Mouse (Mus musculus) urinary bladder, postnatal 4 days (tissue): Measurements from ENCODE around the gene Cachd1.

Experiments used
- DNase-seq, 2 experiments: peaks; one replicate each; pipeline ENCODE4 v3.0.0; 2021 to 2022; ENCODE audit warnings: low spot score in 2 of 2

Gene Cachd1

DNA sequence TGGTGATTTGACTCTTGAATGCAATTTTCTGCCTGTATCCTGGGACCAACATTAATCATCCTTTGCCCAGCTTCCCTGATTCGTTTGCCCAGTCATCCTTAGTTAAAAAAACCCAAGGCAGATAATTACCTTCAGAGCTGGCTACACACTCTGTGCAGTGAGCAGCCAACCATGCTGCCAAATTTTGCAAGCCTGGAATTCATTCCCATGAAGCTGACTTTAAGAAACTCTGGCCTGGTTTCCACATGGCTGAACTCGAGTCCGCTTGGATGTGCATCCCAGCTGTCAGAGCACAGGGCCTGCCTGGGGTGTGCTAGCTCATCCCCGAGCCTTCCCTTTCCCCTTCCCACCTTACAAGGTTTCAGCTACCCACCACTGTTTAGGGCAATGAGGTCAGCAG is 214.5 kb downstream of the Cachd1 start:
- DNase-seq: no peak

DNA sequence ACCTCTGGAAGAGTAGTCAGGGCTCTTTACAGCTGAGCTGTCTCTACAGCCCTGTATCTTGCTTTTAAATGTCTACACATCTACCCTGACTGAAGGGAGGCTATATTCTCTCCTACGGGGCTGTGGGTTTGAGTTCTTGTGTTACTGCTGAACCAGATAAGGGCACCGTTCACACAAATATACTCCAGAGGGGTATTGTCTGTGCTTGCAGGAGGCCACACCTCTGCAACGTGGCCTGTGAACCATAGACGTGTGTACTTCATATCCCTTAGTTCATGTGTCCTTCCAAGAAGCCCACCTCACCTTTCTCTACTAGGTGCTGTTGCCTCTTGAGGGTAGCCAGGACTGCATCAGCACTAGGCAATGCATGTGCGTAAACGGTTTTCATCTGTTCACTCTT is 215.6 kb downstream of the Cachd1 start:
- no peak for DNase-seq

DNA sequence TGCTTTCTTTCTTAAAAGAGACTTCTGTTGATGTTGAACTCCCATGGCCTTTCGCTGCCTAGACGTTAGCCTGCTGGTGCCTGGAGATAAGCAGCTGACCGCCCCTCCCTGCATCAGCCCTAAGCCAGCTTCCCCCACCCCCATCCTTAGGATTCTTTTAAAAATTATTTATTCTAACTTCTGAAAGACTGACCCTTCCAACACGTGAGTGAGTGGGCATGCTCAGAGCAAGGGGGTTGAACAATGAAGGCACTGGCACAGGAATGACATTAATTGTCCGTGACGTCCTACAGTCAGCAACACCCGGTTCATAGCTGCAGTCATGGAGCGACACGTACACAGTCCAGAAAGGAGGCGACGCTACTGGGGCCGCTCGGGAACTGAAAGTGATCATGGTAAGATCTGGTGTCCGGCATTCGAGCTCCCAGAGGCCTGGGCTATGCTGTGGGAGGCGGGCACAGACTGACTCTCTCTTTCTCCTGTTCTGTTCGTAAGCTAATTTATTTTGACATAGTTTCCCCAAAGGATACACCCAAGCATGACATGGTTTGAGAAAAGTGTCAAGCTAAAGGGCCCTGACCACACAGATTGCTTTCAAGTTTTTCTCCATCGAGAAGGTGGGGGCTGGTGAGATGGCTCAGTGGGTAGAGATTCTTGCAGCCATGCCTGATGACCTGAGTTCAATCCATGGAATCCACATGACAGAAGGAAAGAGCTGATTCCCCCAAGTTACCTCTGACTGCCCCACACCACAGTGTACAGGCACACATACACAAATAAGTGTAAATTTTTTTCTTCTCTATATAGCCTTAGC is 218.2 kb downstream of the Cachd1 start:
- DNase-seq: no peak

DNA sequence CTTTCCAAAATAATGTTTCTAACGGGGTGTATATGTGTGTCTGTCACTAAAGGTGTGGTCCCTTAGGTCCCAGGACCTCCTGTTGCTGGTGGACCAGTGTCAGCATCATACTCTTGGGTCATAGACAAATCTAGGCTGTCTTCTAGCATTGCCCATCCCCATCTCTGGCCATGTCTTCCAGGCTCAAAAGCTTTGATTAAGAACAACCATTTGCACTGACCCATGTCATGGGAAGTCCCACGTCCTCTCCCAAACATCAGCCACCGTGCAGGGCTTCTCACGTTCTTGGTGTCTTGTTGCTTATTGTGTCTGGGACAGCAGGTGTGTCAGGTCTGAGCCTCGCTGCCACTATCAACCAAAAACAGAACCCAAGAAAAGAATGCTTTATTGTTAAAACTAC is 219.1 kb downstream of the Cachd1 start:
- no peak for DNase-seq

DNA sequence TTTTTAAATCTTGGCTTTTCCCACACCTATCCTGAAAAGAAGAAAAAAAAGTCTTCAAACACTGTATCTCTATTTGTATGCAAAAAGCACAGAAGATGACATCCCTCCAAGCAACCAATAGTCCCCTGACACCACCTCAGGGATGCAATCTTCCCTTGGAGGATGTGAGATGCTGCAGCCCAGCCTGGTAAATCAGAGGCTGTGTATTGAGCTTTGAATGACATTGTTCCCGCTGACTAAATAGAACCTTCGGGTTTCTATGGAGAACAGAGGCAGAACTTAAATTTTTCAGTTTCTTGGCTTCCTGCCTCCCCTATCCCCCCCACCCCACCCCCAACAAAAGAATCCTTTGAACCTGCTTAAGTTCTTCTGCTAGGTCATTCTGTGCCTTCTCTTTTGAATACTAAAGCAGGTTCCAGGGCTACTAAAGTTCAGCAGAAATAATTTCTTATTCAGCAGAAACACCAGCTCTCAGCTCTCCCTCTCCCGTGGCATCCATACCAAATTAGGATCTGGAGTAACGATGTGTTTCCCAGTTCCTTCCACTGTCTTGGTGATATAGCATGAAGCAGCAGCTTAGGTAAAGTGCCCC is 219.7 kb downstream of the Cachd1 start:
- DNase-seq: no peak

DNA sequence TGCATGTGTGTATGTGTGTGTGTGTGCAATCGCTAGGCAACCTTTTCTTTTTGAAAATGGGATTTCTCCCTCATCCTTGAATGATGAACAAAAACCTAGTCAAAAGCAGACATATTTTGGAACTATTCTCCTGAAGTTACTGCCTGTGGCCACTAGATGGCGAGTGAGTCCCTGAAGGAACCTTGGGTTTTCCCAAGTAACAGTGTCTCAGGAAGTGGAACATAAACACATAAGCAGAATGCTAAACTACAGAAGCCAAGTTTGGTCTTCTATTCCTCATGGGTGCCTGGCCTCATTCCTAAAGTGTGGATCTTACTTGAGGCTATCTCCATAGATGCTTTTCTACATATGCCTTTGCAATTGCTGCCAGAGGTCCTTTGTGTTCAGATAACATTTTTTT is 221.7 kb downstream of the Cachd1 start:
- peak in 1 of 2 experiments; percentile 35 for DNase-seq

DNA sequence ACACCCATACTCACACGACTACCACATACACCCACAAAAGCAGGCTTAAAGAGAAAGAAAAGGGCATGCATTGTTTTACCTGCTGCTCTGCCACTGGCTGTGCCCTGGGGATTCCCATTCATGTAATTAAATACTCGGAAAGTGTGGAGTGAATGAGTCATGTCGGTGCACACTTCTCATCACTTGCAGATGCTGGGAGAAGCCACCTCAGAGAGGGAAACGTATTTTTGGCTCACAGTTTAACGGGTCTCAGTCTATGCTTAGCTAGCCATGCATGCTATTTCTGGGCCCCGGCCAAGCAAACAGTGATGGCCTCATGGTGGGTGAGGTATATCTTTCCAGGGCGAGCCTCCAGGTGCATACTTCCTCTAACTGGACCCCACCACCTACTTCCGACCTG is 222.4 kb downstream of the Cachd1 start:
- DNase-seq: no peak

DNA sequence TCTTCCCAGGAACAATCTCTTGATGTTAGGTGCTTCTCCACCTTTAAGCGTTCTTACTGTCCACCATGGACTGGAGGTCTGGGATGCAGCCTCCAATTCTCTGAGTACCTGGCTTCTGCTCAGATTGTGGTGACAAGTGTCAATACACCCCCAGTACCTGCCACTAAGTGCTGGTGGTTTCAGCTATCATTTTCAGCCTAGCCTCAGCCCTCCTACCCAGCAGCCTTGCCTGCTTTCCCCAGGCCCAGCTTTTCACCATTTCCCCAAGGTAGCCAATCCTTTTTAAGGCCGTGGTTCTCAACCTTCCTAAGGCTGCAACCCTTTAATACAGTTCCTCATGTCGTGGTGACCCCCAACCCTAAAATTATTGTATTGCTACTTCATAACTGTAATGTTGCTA is 224.1 kb downstream of the Cachd1 start:
- no peak for DNase-seq

DNA sequence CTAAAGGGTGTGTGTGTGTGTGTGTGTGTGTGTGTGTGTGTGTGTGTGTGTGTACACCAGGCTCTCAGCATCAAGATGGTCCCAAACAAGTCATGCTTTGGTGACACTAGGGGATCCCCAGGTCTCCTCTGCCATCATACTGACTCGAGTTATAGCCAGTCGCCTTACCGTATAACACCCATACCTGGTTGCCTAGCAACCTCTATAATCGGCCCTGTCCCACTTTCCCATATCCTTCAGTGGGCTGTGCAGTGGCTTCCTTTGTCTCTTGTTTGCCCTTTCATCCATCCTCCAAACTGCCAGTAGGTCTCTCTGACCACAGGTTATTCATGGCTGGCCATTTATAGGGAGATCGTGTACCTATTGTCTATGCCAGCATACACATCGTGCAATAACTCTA is 224.6 kb downstream of the Cachd1 start:
- DNase-seq: no peak

DNA sequence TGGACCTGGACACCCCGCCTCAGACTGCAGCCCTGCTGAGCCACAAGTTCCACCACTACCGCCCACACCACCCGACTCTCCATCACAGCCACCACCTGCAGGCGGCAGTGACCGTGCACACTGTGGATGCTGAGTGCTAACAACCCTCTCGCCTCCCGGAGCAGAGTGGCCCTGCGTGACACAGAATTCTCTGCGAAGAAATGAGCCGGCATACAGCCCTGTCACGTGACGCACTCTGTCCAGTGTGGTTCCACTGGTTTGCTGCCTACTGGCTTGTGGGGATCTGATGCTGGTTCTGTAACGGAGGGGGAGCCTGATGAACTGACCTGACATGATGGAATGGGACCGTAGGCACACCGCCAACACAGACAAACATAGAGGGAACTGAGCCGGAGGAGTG is 226.5 kb downstream of the Cachd1 start:
- no peak for DNase-seq

DNA sequence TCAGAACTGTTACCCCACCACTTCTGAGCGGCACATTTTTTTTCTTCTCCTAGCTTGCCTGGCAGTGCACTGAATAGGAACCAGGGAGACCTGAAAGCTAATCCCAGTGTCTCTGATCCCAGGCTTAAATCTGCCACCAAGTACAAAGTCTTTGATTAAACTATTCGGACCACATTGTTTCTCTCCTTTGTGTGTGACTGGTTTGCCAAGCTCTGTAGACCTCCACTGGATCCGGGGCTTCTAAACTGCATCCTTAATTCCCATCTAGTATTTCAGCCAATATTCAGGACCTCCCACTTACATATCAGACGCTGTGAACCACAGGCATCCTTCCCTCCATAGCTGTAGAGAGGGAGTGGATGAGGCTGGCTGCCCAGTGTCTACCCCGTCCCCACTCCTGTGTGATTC is 231.9 kb downstream of the Cachd1 start:
- no peak for DNase-seq

DNA sequence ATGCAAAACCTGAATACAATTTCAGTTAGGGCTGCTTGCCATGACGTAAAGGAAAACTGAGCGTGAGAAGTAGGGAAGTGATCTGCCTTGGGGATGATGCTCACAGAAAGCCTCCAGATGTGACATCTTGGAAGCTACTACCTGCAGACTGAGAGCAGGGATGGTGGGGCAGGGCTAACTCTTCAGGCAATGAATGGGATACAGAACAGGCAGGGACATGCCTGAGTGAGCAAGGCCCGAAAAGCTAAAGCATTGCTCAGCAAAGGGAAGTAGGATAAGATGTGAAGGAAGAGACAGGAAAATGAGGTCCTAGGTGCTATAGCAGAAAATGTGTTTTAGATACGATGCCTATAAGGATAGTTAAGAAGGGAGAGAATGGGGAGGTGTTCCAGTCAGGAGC is 232.6 kb downstream of the Cachd1 start:
- DNase-seq: no peak

DNA sequence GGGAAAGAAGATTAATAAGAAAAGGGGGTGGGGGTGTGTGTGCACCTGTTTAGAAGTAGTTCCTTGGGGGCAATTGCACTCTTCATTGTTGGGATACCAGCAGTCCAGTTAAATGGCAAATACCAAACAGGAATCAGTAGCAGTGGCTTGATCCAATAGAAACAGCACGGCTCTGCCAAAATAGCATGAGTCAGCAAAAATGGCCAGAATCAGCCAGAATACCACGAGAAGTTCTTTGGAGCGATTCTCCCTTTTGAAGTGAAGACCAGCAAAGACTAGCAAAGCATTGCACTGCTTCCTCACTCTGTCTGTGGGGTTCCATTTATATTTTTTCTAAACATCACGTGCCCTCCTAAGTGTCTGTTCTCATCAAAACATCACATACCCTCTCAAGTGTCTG is 241.3 kb downstream of the Cachd1 start:
- DNase-seq: no peak

DNA sequence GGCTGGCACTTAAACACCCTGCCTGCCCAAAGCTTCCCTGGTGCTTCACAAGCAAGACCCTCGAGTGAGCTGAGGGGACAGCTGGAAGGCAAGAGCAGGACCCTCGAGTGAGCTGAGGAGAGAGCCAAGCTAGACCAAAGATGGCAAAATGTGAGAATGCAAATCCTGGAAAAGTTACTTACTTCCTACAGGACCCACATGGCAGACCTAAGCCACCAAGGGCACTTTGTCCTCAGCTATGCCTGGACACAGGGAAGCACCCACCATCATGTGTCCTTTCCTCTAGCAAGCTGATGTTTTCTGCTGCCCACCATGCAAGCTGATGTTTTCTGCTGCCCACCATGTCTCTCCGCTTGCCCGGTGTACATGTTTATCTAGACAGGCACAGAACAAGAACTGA is 244.1 kb downstream of the Cachd1 start, which contains the start of gene Gm10577:
TSS of gene Gm10577 (minus strand) at position 101 of the 400 bp plus-strand sequence.
- DNase-seq: no peak

DNA sequence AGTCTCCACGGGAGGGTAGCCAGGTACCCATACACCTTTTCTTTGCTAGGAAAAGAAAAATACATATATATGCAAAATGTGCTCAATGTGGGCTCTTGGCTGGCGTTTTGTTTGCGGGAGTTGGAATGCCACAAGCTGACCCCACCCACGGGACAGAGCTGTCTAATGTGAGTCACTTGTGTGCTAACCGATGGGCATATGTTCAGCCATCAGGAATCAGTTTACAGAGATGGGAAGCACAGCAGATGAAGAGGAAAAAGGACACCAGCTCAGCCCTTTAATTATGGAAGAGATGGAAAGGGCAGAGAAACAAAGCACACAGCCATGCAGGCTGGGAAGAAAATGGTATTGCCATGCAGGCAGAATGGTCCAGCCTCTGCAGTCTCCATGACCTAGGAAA is 250.1 kb downstream of the Cachd1 start:
- no peak for DNase-seq

DNA sequence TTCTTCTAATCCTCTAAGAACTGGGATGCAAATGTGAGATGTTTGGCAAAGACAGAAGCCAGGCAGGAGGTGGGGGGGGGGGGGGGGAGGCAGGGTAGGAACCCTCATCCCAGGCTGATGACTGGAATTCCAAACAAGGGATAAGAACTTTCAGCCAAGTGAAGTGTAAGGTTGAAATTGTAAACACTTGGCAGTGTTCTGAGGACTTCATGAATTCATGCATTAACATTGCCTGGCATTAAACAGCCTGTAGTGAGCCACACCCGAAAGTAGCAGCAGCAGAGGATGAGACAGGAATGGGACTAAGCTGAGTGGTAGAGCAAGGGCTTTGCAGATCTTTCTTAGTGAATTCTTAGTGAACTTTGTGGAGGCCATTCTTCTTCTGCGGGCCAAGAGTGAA is 250.5 kb downstream of the Cachd1 start:
- DNase-seq: no peak

DNA sequence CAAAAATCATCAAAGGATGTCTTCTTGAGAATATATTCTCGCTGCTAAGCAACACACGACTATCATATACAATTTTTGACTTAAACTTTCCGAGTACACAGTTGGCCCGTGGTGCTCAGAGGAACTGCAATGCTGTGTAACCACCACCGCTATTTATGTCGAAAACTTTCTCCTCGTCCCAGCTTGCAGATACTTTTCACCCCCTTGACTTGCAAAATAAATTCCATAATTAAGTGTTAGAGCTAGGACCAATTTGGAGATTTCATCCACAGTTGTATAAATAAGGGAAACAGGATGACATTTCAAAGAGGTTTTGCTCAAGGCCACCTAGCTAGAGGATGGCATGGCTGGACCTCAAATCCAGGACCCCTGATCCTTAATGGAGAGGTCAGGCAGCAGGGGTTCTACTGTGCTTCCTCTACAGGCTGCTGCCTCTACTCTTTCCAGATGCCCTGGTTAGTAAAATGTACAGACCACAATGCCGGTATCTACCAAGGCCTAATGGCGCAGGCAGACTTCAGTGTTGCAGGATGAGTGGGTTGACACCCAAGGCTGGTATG is 251.5 kb downstream of the Cachd1 start:
- DNase-seq: no peak

DNA sequence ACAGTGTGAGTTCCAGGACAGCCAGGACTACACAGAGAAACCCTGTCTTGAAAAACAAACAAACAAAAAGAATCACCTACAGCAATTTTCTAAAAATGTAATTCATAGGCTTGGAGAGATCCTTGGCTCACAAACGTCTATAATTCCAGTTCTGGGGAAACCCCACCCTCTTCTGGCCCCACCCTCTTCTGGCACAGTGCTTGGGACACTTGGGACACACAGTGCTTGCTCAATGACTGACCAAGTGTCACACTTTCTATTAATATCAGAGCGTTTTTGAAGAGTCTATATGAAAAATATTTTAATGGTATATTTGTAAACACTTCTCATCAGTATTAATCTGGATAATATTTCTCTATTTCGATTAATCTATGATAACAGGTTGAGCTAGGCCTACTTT is 256.6 kb downstream of the Cachd1 start:
- no peak for DNase-seq

DNA sequence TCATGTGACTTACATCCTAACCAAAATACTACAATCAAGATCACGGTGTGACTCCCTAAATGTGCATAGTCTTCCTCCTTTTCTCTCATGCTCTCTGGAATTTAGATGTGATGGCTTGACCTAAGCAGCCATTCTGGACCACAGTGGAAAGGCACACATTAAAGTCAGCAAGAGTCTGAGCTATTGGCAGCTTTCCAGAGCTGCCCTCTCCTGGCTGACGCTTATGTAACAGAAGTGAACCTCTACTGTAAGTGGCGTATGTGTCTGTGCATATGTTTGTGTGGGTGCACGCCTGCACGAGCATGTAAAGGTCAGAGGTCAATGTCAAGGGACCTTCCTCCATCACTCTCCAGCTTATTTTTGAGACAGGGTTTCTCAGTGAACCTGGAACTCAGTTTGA is 258.7 kb downstream of the Cachd1 start:
- no peak for DNase-seq

DNA sequence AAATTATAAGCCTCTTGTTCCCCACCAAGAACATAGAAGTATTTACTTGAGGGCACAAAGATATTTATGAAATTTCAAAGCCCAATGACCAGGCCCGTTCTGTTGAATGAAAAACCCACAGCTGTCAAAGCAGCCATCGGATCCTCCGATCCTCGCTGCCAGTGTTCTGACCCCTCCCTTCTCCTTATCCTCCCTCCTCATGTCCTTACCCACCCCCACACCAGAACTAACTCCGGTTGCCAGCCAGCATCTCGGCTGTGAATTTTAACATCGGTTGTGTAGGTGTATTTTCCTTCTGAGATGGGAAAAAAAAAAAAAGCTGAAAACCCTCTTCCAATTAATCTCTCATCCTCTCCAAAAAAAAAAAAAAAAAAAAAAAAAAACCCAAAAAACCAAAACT is 260.7 kb downstream of the Cachd1 start:
- no peak for DNase-seq

DNA sequence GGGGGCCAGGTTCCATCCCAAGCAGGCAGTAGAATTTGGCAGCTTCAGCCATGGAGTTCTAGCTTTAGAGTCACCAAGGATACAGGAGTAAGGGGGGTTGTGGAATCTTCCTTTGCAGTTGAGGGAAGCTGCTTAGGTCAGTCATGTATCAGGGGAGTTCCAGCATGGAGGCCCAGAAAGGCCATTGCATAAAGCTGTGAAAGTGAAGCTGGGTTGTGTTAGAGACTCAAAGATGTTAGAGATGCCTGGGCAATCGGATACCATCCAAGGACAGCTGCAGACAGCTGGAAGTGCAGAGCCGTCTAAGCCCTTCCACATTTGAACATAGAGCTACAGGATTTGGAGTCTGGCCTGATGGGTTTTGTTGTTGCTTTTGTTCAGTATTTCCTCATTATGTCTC is 267.2 kb downstream of the Cachd1 start:
- no peak for DNase-seq

DNA sequence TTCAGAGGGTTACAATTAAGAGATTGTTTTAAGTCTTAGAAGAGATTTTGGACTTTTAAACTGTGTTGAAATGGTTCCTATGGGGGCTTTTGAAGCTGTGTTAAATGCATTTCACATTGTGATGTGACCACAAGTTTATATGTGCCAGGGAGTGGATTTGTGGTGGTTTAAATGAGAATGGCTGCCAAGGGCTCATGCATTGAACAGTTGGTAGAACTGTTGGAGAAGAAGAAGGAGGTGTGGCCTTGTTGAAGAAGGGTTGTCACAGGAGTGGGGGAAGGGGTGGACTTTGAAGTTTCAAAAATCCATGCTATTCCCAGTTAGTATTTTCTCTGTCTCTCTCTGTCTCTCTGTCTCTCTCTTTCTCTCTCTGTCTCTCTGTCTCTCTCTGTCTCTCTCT is 267.7 kb downstream of the Cachd1 start:
- DNase-seq: no peak

DNA sequence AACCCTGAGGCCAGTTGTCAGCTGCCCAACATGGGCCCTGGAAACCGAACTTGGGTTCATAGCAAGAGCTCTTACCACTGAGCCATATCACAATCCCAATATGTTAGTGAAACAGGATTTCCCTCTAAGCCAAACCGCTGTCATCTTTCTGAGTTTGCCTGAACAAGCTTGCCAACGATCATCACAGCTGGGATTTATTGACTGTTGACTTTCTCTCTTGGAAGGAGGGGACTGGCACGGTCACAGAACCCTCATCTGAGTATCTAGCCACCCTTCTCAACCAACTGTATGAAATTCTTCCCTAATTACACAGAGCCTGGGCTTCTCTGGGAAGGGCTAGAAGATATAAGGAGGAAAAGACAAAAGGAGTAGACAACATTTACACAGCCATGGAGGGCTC is 270.1 kb downstream of the Cachd1 start:
- DNase-seq: no peak
